Mouse (Mus musculus): ENCODE measurements around the gene Hoxc6. TPM values are rescaled to one million over a fixed set of nuclear protein-coding genes. Genes with fewer than 3 reads are reported as not detected.

The Hoxc6 gene
- polyA plus RNA-seq, 1 experiment from 2014 or later, result not detected

DNA sequence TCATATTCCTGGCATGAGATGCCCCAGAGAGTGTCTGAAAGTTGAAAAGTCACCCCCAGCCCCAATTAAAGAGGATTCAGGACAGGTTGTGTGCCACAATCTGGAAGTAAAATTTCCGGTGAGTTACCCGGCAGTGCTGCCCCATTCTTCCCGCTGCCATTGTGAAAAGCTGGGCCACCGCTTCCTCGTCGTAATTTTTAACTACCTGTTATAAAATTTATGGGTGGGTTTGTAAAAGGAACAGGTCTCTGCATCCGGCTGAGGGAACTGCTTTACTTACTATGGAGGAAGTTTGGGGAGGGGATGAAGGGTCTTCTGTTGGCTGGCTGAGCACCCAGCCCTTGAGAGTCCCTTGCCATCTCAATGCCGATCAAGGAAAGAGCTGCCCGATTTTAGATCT is 1.5 kb upstream of the Hoxc6 start:
- no peak for ATAC-seq
- H3K4me3 ChIP-seq (ENCODE audit: low read depth, low read length), result no peak overlapping the region
- H3K4me1 ChIP-seq (ENCODE audit: control insufficient read depth, insufficient read depth, low read length), result peaks cover 4% of the 10 kb centered on the region; the same call in 1 of the 2 replicates
- no peak overlapping the region for H3K4me2 ChIP-seq (ENCODE audit: low read length)
- WGBS, result 2% methylated on average over 9 of the region's 9 CpGs
- H3K9me3 ChIP-seq (replicated peaks; ENCODE audit: control insufficient read depth, low read length, poor library complexity, severe bottlenecking), result no peaks in the 10 kb centered on the region
- H3K36me3 ChIP-seq (ENCODE audit: control insufficient read depth, insufficient read depth, low read length), result no peaks in the 10 kb centered on the region
- H3K27me3 ChIP-seq (ENCODE audit: control insufficient read depth, insufficient read depth, low read depth, low read length), result peaks cover 84% of the 10 kb centered on the region
- no peak overlapping the region for H3K27ac ChIP-seq (ENCODE audit: low read length)
- H3K9ac ChIP-seq (ENCODE audit: low read depth, low read length), result no peak overlapping the region

GRCm38 (mm10) chr15:102997431-102997830 is 626 bp upstream of the Hoxc6 start:
- 2% methylated on average over 3 of the region's 3 CpGs for WGBS
- Histone ChIP-seq H3K36me3 (ENCODE audit: control insufficient read depth, insufficient read depth, low read length) (no peaks in the 10 kb centered on the region), H3K27me3 (ENCODE audit: control insufficient read depth, insufficient read depth, low read depth, low read length) (peaks cover 85% of the 10 kb centered on the region), H3K4me2 (ENCODE audit: low read length) (no peak overlapping the region), H3K9me3 (replicated peaks; ENCODE audit: control insufficient read depth, low read length, poor library complexity, severe bottlenecking) (no peaks in the 10 kb centered on the region), H3K9ac (ENCODE audit: low read depth, low read length) (no peak overlapping the region), H3K27ac (ENCODE audit: low read length) (no peak overlapping the region), H3K4me3 (ENCODE audit: low read depth, low read length) (no peak overlapping the region), H3K4me1 (ENCODE audit: control insufficient read depth, insufficient read depth, low read length) (peaks cover 4% of the 10 kb centered on the region; the same call in 1 of the 2 replicates)
- no peak for ATAC-seq

- ATAC-seq, result no peak
- Histone ChIP-seq H3K4me2 (ENCODE audit: low read length) (peak overlapping the region; percentile 55; the same call in 1 of the 2 replicates), H3K36me3 (ENCODE audit: control insufficient read depth, insufficient read depth, low read length) (no peaks in the 10 kb centered on the region), H3K9me3 (replicated peaks; ENCODE audit: control insufficient read depth, low read length, poor library complexity, severe bottlenecking) (no peaks in the 10 kb centered on the region), H3K4me3 (ENCODE audit: low read depth, low read length) (peak overlapping the region; percentile 31), H3K27ac (ENCODE audit: low read length) (no peak overlapping the region), H3K27me3 (ENCODE audit: control insufficient read depth, insufficient read depth, low read depth, low read length) (peaks cover 86% of the 10 kb centered on the region), H3K4me1 (ENCODE audit: control insufficient read depth, insufficient read depth, low read length) (peaks cover 4% of the 10 kb centered on the region; the same call in 1 of the 2 replicates), H3K9ac (ENCODE audit: low read depth, low read length) (no peak overlapping the region)
- WGBS, result 0% methylated on average over 19 of the region's 19 CpGs
Measured at GRCm38 (mm10) chr15:102998608-102999182, 638 bp downstream of the Hoxc6 start.

GRCm38 (mm10) chr15:102999183-102999831 is 1.2 kb downstream of the Hoxc6 start:
- H3K27ac ChIP-seq (ENCODE audit: low read length), result no peak overlapping the region
- ATAC-seq, result no peak

DNA sequence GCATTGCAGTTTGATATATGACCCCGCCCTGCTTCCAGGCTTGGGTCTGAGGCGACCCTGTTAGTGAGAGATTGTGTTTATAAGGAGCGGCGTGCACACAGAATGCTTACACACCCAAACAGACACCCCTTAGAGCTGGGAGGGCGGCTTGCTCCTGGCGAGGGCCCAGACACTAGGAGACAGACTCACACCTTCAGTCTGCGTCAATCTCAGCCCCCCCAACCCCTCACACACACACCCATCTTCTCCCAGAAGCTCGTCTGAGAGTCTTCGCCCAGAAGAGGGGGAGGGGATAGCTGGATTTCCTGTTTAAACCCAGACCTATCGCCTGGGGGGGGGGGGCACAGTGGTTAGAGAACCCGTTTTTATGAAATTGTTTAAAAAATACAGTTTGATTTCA is 1.9 kb downstream of the Hoxc6 start:
- Histone ChIP-seq H3K4me3 (ENCODE audit: low read depth, low read length) (no peak overlapping the region), H3K36me3 (ENCODE audit: control insufficient read depth, insufficient read depth, low read length) (no peaks in the 10 kb centered on the region), H3K4me2 (ENCODE audit: low read length) (no peak overlapping the region), H3K9ac (ENCODE audit: low read depth, low read length) (no peak overlapping the region), H3K27me3 (ENCODE audit: control insufficient read depth, insufficient read depth, low read depth, low read length) (peaks cover 92% of the 10 kb centered on the region), H3K9me3 (replicated peaks; ENCODE audit: control insufficient read depth, low read length, poor library complexity, severe bottlenecking) (no peaks in the 10 kb centered on the region), H3K4me1 (ENCODE audit: control insufficient read depth, insufficient read depth, low read length) (peaks cover 4% of the 10 kb centered on the region; the same call in 1 of the 2 replicates), H3K27ac (ENCODE audit: low read length) (no peak overlapping the region)
- WGBS, result 3% methylated on average over 11 of the region's 11 CpGs
- no peak for ATAC-seq

More at GRCm38 (mm10) chr15:102999183-102999831, 1.2 kb downstream of the Hoxc6 start:
- H3K4me2 ChIP-seq (ENCODE audit: low read length), result peak overlapping the region; percentile 55
- no peaks in the 10 kb centered on the region for H3K36me3 ChIP-seq (ENCODE audit: control insufficient read depth, insufficient read depth, low read length)
- peaks cover 91% of the 10 kb centered on the region for H3K27me3 ChIP-seq (ENCODE audit: control insufficient read depth, insufficient read depth, low read depth, low read length)
- no peak overlapping the region for H3K9ac ChIP-seq (ENCODE audit: low read depth, low read length)
- under 1% methylated on average over 33 of the region's 33 CpGs for WGBS
- H3K4me1 ChIP-seq (ENCODE audit: control insufficient read depth, insufficient read depth, low read length), result peaks cover 4% of the 10 kb centered on the region; the same call in 1 of the 2 replicates
- no peaks in the 10 kb centered on the region for H3K9me3 ChIP-seq (replicated peaks; ENCODE audit: control insufficient read depth, low read length, poor library complexity, severe bottlenecking)
- peak overlapping the region; percentile 31 for H3K4me3 ChIP-seq (ENCODE audit: low read depth, low read length)

GRCm38 (mm10) chr15:103000501-103000901 is 2.4 kb downstream of the Hoxc6 start:
- Histone ChIP-seq H3K4me2 (ENCODE audit: low read length) (no peak overlapping the region), H3K4me3 (ENCODE audit: low read depth, low read length) (no peak overlapping the region), H3K4me1 (ENCODE audit: control insufficient read depth, insufficient read depth, low read length) (peaks cover 4% of the 10 kb centered on the region; the same call in 1 of the 2 replicates), H3K9me3 (replicated peaks; ENCODE audit: control insufficient read depth, low read length, poor library complexity, severe bottlenecking) (no peaks in the 10 kb centered on the region), H3K36me3 (ENCODE audit: control insufficient read depth, insufficient read depth, low read length) (no peaks in the 10 kb centered on the region), H3K9ac (ENCODE audit: low read depth, low read length) (no peak overlapping the region), H3K27ac (ENCODE audit: low read length) (no peak overlapping the region), H3K27me3 (ENCODE audit: control insufficient read depth, insufficient read depth, low read depth, low read length) (peaks cover 90% of the 10 kb centered on the region)
- 3% methylated on average over 24 of the region's 24 CpGs for WGBS
- no peak for ATAC-seq

- Histone ChIP-seq H3K4me3 (ENCODE audit: low read depth, low read length) (no peak overlapping the region), H3K36me3 (ENCODE audit: control insufficient read depth, insufficient read depth, low read length) (no peaks in the 10 kb centered on the region), H3K27me3 (ENCODE audit: control insufficient read depth, insufficient read depth, low read depth, low read length) (peaks cover 90% of the 10 kb centered on the region), H3K9me3 (replicated peaks; ENCODE audit: control insufficient read depth, low read length, poor library complexity, severe bottlenecking) (no peaks in the 10 kb centered on the region), H3K4me2 (ENCODE audit: low read length) (no peak overlapping the region), H3K9ac (ENCODE audit: low read depth, low read length) (no peak overlapping the region), H3K27ac (ENCODE audit: low read length) (no peak overlapping the region), H3K4me1 (ENCODE audit: control insufficient read depth, insufficient read depth, low read length) (peaks cover 4% of the 10 kb centered on the region; the same call in 1 of the 2 replicates)
- no peak for ATAC-seq
- 8% methylated on average over 2 of the region's 2 CpGs for WGBS
Measured at GRCm38 (mm10) chr15:103001370-103001769, 3.3 kb downstream of the Hoxc6 start.

GRCm38 (mm10) chr15:103002156-103002555 is 4.1 kb downstream of the Hoxc6 start:
- Histone ChIP-seq H3K9ac (ENCODE audit: low read depth, low read length) (no peak overlapping the region), H3K27me3 (ENCODE audit: control insufficient read depth, insufficient read depth, low read depth, low read length) (peaks cover 91% of the 10 kb centered on the region), H3K36me3 (ENCODE audit: control insufficient read depth, insufficient read depth, low read length) (no peaks in the 10 kb centered on the region), H3K9me3 (replicated peaks; ENCODE audit: control insufficient read depth, low read length, poor library complexity, severe bottlenecking) (no peaks in the 10 kb centered on the region), H3K4me3 (ENCODE audit: low read depth, low read length) (no peak overlapping the region), H3K4me1 (ENCODE audit: control insufficient read depth, insufficient read depth, low read length) (peaks cover 4% of the 10 kb centered on the region; the same call in 1 of the 2 replicates), H3K4me2 (ENCODE audit: low read length) (no peak overlapping the region), H3K27ac (ENCODE audit: low read length) (no peak overlapping the region)
- WGBS, result 4% methylated on average over 4 of the region's 4 CpGs
- no peak for ATAC-seq

DNA sequence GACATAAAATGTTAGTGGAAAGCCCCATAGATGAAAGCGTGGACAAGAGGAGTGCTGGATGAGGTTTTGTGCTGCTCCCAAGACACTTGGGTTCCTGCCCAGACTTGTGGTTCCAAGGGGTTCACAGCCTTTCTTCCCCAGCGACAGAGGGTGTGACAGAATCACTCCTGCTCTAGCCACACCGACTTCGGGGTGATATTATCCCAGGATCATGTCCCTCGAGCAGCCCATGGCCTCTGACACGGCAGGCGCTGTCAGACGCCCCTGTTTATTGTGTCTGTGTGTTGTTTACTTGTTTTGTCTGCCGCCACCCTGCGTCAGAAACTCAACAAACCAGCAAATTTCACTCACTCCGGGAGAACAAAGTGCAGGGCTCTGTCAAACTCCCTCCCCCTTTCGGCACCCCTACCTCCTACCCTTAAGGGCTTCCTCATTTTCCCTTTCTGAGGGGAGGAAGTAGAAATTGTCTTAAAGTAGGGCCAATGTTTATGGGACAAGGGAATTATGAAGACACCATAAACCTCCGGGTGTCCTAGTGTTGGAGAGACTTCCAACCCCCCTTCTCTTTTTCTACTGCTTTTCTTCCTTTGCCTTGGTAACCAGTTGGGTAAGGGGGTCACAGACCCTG is 4.9 kb downstream of the Hoxc6 start:
- 1% methylated on average over 12 of the region's 13 CpGs for WGBS
- Histone ChIP-seq H3K9ac (ENCODE audit: low read depth, low read length) (no peak overlapping the region), H3K4me2 (ENCODE audit: low read length) (no peak overlapping the region), H3K4me3 (ENCODE audit: low read depth, low read length) (no peak overlapping the region), H3K27me3 (ENCODE audit: control insufficient read depth, insufficient read depth, low read depth, low read length) (peaks cover 93% of the 10 kb centered on the region), H3K36me3 (ENCODE audit: control insufficient read depth, insufficient read depth, low read length) (no peaks in the 10 kb centered on the region), H3K9me3 (replicated peaks; ENCODE audit: control insufficient read depth, low read length, poor library complexity, severe bottlenecking) (no peaks in the 10 kb centered on the region), H3K27ac (ENCODE audit: low read length) (no peak overlapping the region), H3K4me1 (ENCODE audit: control insufficient read depth, insufficient read depth, low read length) (peaks cover 4% of the 10 kb centered on the region; the same call in 1 of the 2 replicates)
- ATAC-seq, result no peak

All from midbrain, embryonic 16.5 days (tissue).